Mouse (Mus musculus): ENCODE results near the gene Slc9a8. TPM values are rescaled to one million over a fixed set of nuclear protein-coding genes. Genes with fewer than 3 reads are reported as not detected.

The Slc9a8 gene
- total and polyA plus RNA-seq, 3 experiments: 16.7 to 25.8 TPM; not detected in 1

DNA sequence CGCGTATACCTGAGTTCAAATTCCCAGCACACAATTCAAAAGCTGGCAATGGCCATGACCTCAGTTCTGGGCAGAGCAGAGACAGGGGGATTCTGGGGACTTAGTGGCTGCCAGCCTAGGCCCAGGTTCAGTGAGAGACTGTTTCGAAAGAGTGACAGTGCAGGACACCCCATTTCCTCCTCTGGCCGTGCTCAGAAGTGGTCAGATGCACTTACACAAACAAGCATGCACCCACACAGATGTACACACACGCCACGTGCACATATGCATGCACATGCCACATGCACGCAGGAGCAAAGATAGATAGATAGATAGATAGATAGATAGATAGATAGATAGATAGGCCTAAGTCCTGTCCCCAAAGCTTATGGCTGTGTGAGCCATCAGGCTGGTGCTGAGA is 39.1 kb upstream of the Slc9a8 start:
- Histone ChIP-seq H3K36me3 (ENCODE audit: control insufficient read depth in 1 of 2, insufficient read depth in 2 of 2, low read length in 2 of 2) (peaks cover 0 to 4% of the 10 kb centered on the region in 2 experiments; a peak in 1 of 4 replicates), H3K27ac (ENCODE audit: control insufficient read depth, low read depth, low read length) (no peak overlapping the region), H3K9ac (ENCODE audit: control insufficient read depth, low read depth, low read length, poor library complexity, severe bottlenecking) (no peak overlapping the region), H3K9me3 (replicated peaks; ENCODE audit: insufficient read depth, low read length) (no peaks in the 10 kb centered on the region), H3K27me3 (ENCODE audit: control insufficient read depth in 1 of 2, insufficient read depth in 2 of 2, low read length in 2 of 2) (peaks cover 0 to 8% of the 10 kb centered on the region in 2 experiments; a peak in 2 of 4 replicates), H3K4me3 (ENCODE audit: control insufficient read depth in 1 of 2, insufficient read depth in 1 of 2, low read depth in 2 of 2, low read length in 2 of 2) (no peak overlapping the region), H3K79me2 (ENCODE audit: control insufficient read depth, insufficient read depth, low read length, poor library complexity) (no peaks in the 10 kb centered on the region), H3K4me1 (ENCODE audit: control insufficient read depth in 1 of 2, insufficient read depth in 2 of 2, low read length in 2 of 2) (peaks cover 0 to 11% of the 10 kb centered on the region in 2 experiments; a peak in 2 of 4 replicates)
- DNase-seq (ENCODE audit: low read depth, low spot score): no peak
- TF ChIP-seq RCOR1 (IDR thresholded peaks at IDR 0.05; ENCODE audit: low read depth, low read length) (no peak), RAD21 (IDR thresholded peaks at IDR 0.05; ENCODE audit: low read depth, low read length) (no peak), CTCF (IDR thresholded peaks at IDR 0.05 in 2 of 3, conservative IDR thresholded peaks at IDR 0.05 in 1 of 3; ENCODE audit: control insufficient read depth in 1 of 3, insufficient read depth in 1 of 3, low read depth in 2 of 3, low read length in 3 of 3, poor library complexity in 1 of 3, severe bottlenecking in 1 of 3) (no peak), TCF12 (IDR thresholded peaks at IDR 0.05; ENCODE audit: low read depth, low read length) (no peak), NRF1 (IDR thresholded peaks at IDR 0.05; ENCODE audit: insufficient read depth, low read depth, low read length, poor library complexity, severe bottlenecking) (no peak), GABPA (IDR thresholded peaks at IDR 0.05; ENCODE audit: low read depth, low read length) (no peak), MYB (IDR thresholded peaks at IDR 0.05; ENCODE audit: low read depth, low read length) (no peak), POLR2AphosphoS5 (IDR thresholded peaks at IDR 0.05; ENCODE audit: borderline replicate concordance, low read depth, low read length) (no peak), EP300 (IDR thresholded peaks at IDR 0.05; ENCODE audit: low read depth in 1 of 2, low read length in 2 of 2) (no peak), MEF2A (IDR thresholded peaks at IDR 0.05; ENCODE audit: extremely low read depth, insufficient replicate concordance, low read depth, low read length, poor library complexity, severe bottlenecking) (no peak)

DNA sequence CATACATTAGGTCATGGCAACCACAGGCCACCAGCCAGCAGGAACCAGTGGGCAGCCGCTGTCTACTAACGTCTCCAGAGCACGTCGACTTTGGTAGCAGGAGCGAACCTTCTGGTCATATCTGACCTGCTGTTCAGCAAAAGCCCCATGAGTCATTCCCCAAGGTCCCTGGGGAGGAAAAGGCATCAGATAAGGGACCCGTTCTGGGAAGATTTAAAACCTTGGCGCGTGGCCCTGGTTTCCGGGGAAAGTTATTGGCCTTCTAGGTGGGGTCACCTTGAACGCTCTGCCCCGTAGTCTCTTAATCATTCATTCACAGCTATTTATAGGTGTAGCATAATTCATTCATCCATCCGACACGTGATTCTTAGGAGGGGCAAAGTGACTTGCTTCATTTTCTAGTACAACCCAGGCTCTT is 37.8 kb upstream of the Slc9a8 start:
- no peak for DNase-seq (ENCODE audit: low read depth, low spot score)
- no peaks in the 10 kb centered on the region for H3K79me2 ChIP-seq (ENCODE audit: control insufficient read depth, insufficient read depth, low read length, poor library complexity)
- no peaks in the 10 kb centered on the region for H3K9me3 ChIP-seq (replicated peaks; ENCODE audit: insufficient read depth, low read length)
- no peak for TF ChIP-seq MAFK (IDR thresholded peaks at IDR 0.05; ENCODE audit: borderline replicate concordance, low read depth, low read length)
- peaks cover 0 to 4% of the 10 kb centered on the region in 2 experiments; a peak in 1 of 4 replicates for H3K36me3 ChIP-seq (ENCODE audit: control insufficient read depth in 1 of 2, insufficient read depth in 2 of 2, low read length in 2 of 2)
- peaks cover 0 to 8% of the 10 kb centered on the region in 2 experiments; a peak in 2 of 4 replicates for H3K27me3 ChIP-seq (ENCODE audit: control insufficient read depth in 1 of 2, insufficient read depth in 2 of 2, low read length in 2 of 2)
- H3K9ac ChIP-seq (ENCODE audit: control insufficient read depth, low read depth, low read length, poor library complexity, severe bottlenecking): no peak overlapping the region
- H3K4me1 ChIP-seq (ENCODE audit: control insufficient read depth in 1 of 2, insufficient read depth in 2 of 2, low read length in 2 of 2): peaks cover 0 to 11% of the 10 kb centered on the region in 2 experiments; a peak in 2 of 4 replicates
- no peak overlapping the region for H3K4me3 ChIP-seq (ENCODE audit: control insufficient read depth in 1 of 2, insufficient read depth in 1 of 2, low read depth in 2 of 2, low read length in 2 of 2)
- no peak overlapping the region for H3K27ac ChIP-seq (ENCODE audit: control insufficient read depth, low read depth, low read length)

DNA sequence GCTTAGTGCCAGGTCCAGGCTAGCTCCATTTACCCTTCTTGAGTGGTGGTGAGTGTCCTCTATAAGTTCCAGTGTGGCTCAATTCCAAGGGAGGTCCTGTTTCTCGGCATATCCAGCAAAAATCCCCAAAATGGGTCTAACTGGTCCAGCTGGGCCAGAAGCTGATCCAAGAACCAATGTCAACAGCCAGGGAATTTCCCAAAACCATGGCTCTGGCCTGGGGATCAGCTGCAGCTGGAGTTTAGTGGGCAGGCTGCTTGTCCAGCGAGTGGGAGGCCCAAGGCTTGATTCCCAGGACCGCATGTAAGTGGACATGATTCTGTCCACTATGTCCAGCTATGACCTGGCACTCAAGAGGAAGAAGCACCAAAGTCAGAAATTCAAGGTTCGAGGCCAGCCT is 35.1 kb upstream of the Slc9a8 start:
- H3K36me3 ChIP-seq (ENCODE audit: control insufficient read depth in 1 of 2, insufficient read depth in 2 of 2, low read length in 2 of 2): peaks cover 0 to 4% of the 10 kb centered on the region in 2 experiments; a peak in 1 of 4 replicates
- no peak overlapping the region for H3K9ac ChIP-seq (ENCODE audit: control insufficient read depth, low read depth, low read length, poor library complexity, severe bottlenecking)
- DNase-seq (ENCODE audit: low read depth, low spot score): no peak
- H3K4me1 ChIP-seq (ENCODE audit: control insufficient read depth in 1 of 2, insufficient read depth in 2 of 2, low read length in 2 of 2): peaks cover 0 to 11% of the 10 kb centered on the region in 2 experiments; a peak in 2 of 4 replicates
- peaks cover 0 to 3% of the 10 kb centered on the region in 2 experiments; a peak in 2 of 4 replicates for H3K27me3 ChIP-seq (ENCODE audit: control insufficient read depth in 1 of 2, insufficient read depth in 2 of 2, low read length in 2 of 2)
- H3K4me3 ChIP-seq (ENCODE audit: control insufficient read depth in 1 of 2, insufficient read depth in 1 of 2, low read depth in 2 of 2, low read length in 2 of 2): no peak overlapping the region
- H3K27ac ChIP-seq (ENCODE audit: control insufficient read depth, low read depth, low read length): no peak overlapping the region
- no peaks in the 10 kb centered on the region for H3K79me2 ChIP-seq (ENCODE audit: control insufficient read depth, insufficient read depth, low read length, poor library complexity)
- TF ChIP-seq SIN3A (IDR thresholded peaks at IDR 0.05; ENCODE audit: low read length) (no peak), RAD21 (IDR thresholded peaks at IDR 0.05; ENCODE audit: low read depth, low read length) (no peak), POLR2AphosphoS2 (IDR thresholded peaks at IDR 0.05; ENCODE audit: low read length) (no peak)
- H3K9me3 ChIP-seq (replicated peaks; ENCODE audit: insufficient read depth, low read length): no peaks in the 10 kb centered on the region
